Mouse (Mus musculus) erythroblast, embryonic 14.5 days (primary cell): ENCODE data around the gene Asic1.

ENCODE experiments used
- GATA1 ChIP-seq: IDR thresholded peaks from 2 replicates; pipeline ENCODE4 v1.6.1; 2012; ENCODE audit warnings: low read length, inconsistent platforms, mixed read lengths
- TAL1 ChIP-seq: IDR thresholded peaks from 3 replicates; pipeline ENCODE4 v1.6.1; 2012; ENCODE audit warnings: low read length, inconsistent platforms, mixed read lengths

DNA sequence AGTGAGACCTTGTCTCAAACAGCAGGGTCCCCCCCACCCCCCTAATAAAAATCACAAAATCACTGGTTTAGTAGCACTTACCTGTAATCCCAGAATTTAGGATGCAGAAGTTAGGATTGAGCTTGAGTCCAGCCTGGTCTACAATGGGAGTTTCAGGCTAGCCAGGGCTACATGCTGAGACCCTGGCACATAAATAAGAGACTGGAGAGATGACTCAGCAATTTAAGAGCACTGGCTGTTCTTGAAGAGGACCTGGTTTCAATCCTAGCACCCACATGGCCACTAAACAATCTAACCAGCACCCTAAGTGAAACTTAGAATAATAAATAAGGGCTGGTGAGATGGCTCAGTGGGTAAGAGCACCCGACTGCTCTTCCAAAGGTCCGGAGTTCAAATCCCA lies 61.0 kb downstream of the Asic1 start:
- TF ChIP-seq GATA1 (no peak), TAL1 (no peak)
